Mouse (Mus musculus) thymus, postnatal 10 days (tissue): Measurements from ENCODE around the gene Gprin3.
"Not testable (repeated sequence)": the region's sequence is repeated elsewhere in the genome, so short reads cannot be mapped to it uniquely, and the experiment has no call there.

Experiments used
- DNase-seq, 2 experiments: peaks; one replicate each; pipeline ENCODE4 v3.0.0; 2021; ENCODE audit warnings: low spot score in 2 of 2

Gene Gprin3

DNA sequence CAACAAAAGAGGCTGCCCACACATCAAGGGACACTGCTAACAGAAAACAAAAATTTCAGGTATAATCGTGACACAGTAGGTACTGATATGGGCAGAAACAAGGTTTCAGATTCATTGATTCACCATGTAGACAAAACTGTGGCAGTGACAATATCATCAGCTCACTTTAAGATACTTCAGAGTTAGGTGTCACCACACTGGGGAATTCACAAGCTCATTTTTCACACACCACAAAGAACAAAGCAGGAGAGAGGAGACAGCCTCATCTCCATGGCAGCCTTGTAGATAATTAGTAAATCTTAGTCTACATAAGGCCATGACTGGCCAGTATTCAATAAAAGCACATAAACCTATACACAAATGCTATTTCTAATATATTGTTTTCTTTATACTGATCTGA is 77.4 kb downstream of the Gprin3 start:
- DNase-seq, result no peak

DNA sequence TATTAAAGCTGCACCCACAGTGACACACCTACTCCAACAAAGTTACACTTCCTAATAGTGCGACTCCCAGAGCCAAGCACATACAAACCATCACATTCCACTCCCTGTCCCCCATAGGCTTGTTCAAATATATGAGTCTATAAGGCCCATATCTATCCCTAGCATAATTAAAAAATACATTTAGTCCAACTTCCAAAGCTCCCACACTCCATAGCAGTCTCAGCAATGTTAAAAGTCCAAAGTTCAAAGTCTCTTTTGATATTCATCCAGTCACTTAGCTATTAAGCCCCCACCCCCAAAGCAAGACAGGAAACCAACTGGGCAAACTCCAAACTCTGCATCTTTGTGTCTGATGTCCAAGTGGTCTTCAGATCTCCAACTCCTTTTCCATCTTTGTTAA is 84.9 kb downstream of the Gprin3 start:
- DNase-seq, result no peak

- no peak for DNase-seq
Observed at GRCm38 (mm10) chr6:59328297-59328696, 97.8 kb downstream of the Gprin3 start.

DNA sequence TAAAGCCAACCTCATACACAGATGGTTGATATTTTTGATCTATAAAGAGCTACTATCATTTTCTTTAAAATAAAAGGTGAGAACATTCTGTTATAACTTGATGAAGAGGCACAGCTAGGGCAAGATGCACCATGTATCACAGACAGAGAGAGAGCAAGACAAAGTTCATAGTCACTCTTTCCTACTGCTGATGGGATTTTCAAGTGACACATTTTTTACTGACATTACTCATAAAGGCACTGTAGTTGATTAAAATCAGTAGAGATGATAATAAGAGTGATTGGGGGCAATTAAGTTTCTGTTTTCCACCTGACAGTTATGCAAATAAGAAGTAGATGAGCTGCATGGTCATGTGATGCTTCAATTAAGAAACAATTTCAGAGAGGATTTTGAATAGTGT is 110.2 kb downstream of the Gprin3 start:
- no peak for DNase-seq

DNA sequence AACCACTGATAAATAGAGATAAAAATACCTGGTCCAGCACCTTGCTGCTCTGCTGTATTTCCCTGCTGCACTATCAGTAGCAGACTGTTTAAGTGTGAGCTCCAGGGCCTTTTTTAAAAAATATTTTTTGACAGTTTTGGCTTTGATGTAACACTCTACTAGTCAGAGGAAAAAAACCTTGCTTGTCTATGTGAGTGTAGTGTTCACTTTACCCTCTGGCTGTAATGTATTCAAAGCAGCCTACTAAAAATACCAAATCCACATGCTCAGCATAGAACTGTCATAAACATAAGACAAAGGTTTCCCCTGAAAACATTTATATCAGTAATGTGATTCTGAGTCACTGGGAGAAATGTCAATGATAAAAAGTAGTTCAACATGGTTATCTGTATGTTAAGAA is 111.0 kb downstream of the Gprin3 start:
- no peak for DNase-seq

- DNase-seq, result peak in 1 of 2 experiments; percentile 26
Observed at GRCm38 (mm10) chr6:59313162-59313561, 112.9 kb downstream of the Gprin3 start.

GRCm38 (mm10) chr6:59311241-59311640 is 114.9 kb downstream of the Gprin3 start:
- no peak for DNase-seq

GRCm38 (mm10) chr6:59304235-59304942 is 121.7 kb downstream of the Gprin3 start:
- DNase-seq, result not testable (repeated sequence)

- DNase-seq, result no peak
Observed at GRCm38 (mm10) chr6:59303031-59303430, 123.1 kb downstream of the Gprin3 start.
